In genomic region chr15:8634807-8635206, GRCm38 (mm10) we compare ENCODE assay signal across 19 mouse cellular contexts.
DNase-seq lines count a peak whose midpoint lies in the region; ATAC-seq lines count a peak whose summit lies in the region.
"Had no signal": no experiment of that assay in that cellular context is flagged by ENCODE, and none has a peak within 500 bp of the region (broad histone marks: within the 10 kb centered on the region; RNA-seq: fewer than 3 reads in every experiment).

No protein-coding gene starts in this region.

- no peaks in the 10 kb centered on the region for H3K27me3 ChIP-seq in intestine, embryonic 15.5 days (replicated peaks)
- H3K27me3 ChIP-seq: embryonic facial prominence, embryonic 12.5 days; forebrain, embryonic 15.5 days had no signal

- peak; percentile 65 for ATAC-seq in granulocyte monocyte progenitor cell, adult 5-6 weeks (replicated peaks; ENCODE audit: poor library complexity, severe bottlenecking)
- ATAC-seq in intestine, embryonic 15.5 days: no peak

- H3K4me2 ChIP-seq in intestine, embryonic 15.5 days (replicated peaks): no peak overlapping the region
- H3K4me2 ChIP-seq: embryonic facial prominence, embryonic 12.5 days; forebrain, embryonic 13.5 days; forebrain, embryonic 15.5 days had no signal

- H3K9me3 ChIP-seq in intestine, embryonic 15.5 days: no peaks in the 10 kb centered on the region
- H3K9me3 ChIP-seq: embryonic facial prominence, embryonic 10.5 days; embryonic facial prominence, embryonic 12.5 days; forebrain, embryonic 13.5 days; forebrain, embryonic 15.5 days had no signal

- DNase-seq in 416B (ENCODE audit: low read depth): peak; percentile 56
- peak; percentile 60 for DNase-seq in MEL-GATA-1-ER (ENCODE audit: extremely low read depth, low read depth)
- DNase-seq in cerebellum, adult 9-10 months: no peak
- DNase-seq in layer of hippocampus, postnatal 10 days (ENCODE audit: low spot score in 2 of 2): no peak
- DNase-seq: adrenal gland, adult 2 months; adrenal gland, postnatal 10 days; adrenal gland, postnatal 25 days; cerebellum, adult 11 months; cerebellum, adult 18-20 months; cerebellum, adult 9-11 months; cerebellum, postnatal 14 days; cerebellum, postnatal 36 days had no signal

- H3K9ac ChIP-seq in intestine, embryonic 15.5 days: no peak overlapping the region
- H3K9ac ChIP-seq: embryonic facial prominence, embryonic 12.5 days; forebrain, embryonic 13.5 days; forebrain, embryonic 15.5 days; forebrain, postnatal 0 days had no signal

- H3K27ac ChIP-seq in intestine, embryonic 15.5 days: no peak overlapping the region
- H3K27ac ChIP-seq: embryonic facial prominence, embryonic 10.5 days; embryonic facial prominence, embryonic 12.5 days; forebrain, embryonic 13.5 days; forebrain, embryonic 15.5 days had no signal

- H3K4me3 ChIP-seq in intestine, embryonic 15.5 days (replicated peaks): no peak overlapping the region
- H3K4me3 ChIP-seq: embryonic facial prominence, embryonic 10.5 days; embryonic facial prominence, embryonic 12.5 days; forebrain, embryonic 13.5 days; forebrain, embryonic 15.5 days had no signal

- peaks cover under 1% of the 10 kb centered on the region; the same call in 1 of the 2 replicates for H3K4me1 ChIP-seq in intestine, embryonic 15.5 days (replicated peaks)

- WGBS in intestine, embryonic 15.5 days: 74% methylated on average over 4 of the region's 4 CpGs

- no peaks in the 10 kb centered on the region for H3K36me3 ChIP-seq in intestine, embryonic 15.5 days

Comparison
In these comparisons a context has a peak if more than half of its experiments do, and no peak if none do; other contexts are left out.
1. DNase-seq: peak in 416B (single experiment) and MEL-GATA-1-ER (single experiment); none in cerebellum, adult 9-10 months (single experiment) and layer of hippocampus, postnatal 10 days (0 of 2).